Mouse (Mus musculus): Measurements from ENCODE around the gene Fam57b. TPM values are rescaled to one million over a fixed set of nuclear protein-coding genes. Genes with fewer than 3 reads are reported as not detected.

Fam57b gene
- total RNA-seq (2021) = 10 to 100 TPM; 16.7 to 18.0 TPM
- long read RNA-seq, experiment 1, partial matches to known transcripts = 2 of 4 reads
- long read RNA-seq, experiment 1, other reads (novel, unspliced or antisense) = 2 of 4 reads
- long read RNA-seq, experiment 2, partial matches to known transcripts = 6 of 11 reads
- long read RNA-seq, experiment 2, other reads (novel, unspliced or antisense) = 5 of 11 reads

- DNase-seq (ENCODE audit: low spot score in 2 of 2) = peak in 1 of 2 experiments; percentile 52
Measured at GRCm38 (mm10) chr7:126797411-126798126, at the start of gene Fam57b. Gene Fam57b (plus strand): TSS chr7:126797668.

- no peak for DNase-seq (ENCODE audit: low spot score in 2 of 2)
Measured at GRCm38 (mm10) chr7:126748824-126749223, 48.6 kb upstream of the Fam57b start.

- DNase-seq (ENCODE audit: low spot score in 2 of 2) = no peak
Measured at GRCm38 (mm10) chr7:126749582-126750343, 47.7 kb upstream of the Fam57b start.

GRCm38 (mm10) chr7:126754866-126755265, 42.6 kb upstream of the Fam57b start:
- DNase-seq (ENCODE audit: low spot score in 2 of 2) = peak in 1 of 2 experiments; percentile 60

- no peak for DNase-seq (ENCODE audit: low spot score in 2 of 2)
Measured at GRCm38 (mm10) chr7:126758539-126758938, 38.9 kb upstream of the Fam57b start.

- peak; percentile 76 to 77 for DNase-seq (ENCODE audit: low spot score in 2 of 2)
Measured at GRCm38 (mm10) chr7:126759050-126759671, 38.3 kb upstream of the Fam57b start, which contains the start of gene Mapk3. Gene Mapk3 (plus strand): TSS chr7:126759601.

GRCm38 (mm10) chr7:126759672-126760390, 37.6 kb upstream of the Fam57b start:
- no peak for DNase-seq (ENCODE audit: low spot score in 2 of 2)

GRCm38 (mm10) chr7:126760391-126760802, 37.1 kb upstream of the Fam57b start:
- DNase-seq (ENCODE audit: low spot score in 2 of 2) = no peak

- DNase-seq (ENCODE audit: low spot score in 2 of 2) = no peak
Measured at GRCm38 (mm10) chr7:126760956-126761355, 36.5 kb upstream of the Fam57b start.

GRCm38 (mm10) chr7:126761529-126762067, 35.9 kb upstream of the Fam57b start:
- no peak for DNase-seq (ENCODE audit: low spot score in 2 of 2)

- no peak for DNase-seq (ENCODE audit: low spot score in 2 of 2)
Measured at GRCm38 (mm10) chr7:126762471-126763008, 34.9 kb upstream of the Fam57b start.

- no peak for DNase-seq (ENCODE audit: low spot score in 2 of 2)
Measured at GRCm38 (mm10) chr7:126765540-126765939, 31.9 kb upstream of the Fam57b start.

GRCm38 (mm10) chr7:126766201-126766600, 31.3 kb upstream of the Fam57b start, which contains the start of gene Gdpd3:
Gene Gdpd3 (plus strand): TSS chr7:126766334.
- no peak for DNase-seq (ENCODE audit: low spot score in 2 of 2)

GRCm38 (mm10) chr7:126767001-126767400, 30.5 kb upstream of the Fam57b start:
- no peak for DNase-seq (ENCODE audit: low spot score in 2 of 2)

- DNase-seq (ENCODE audit: low spot score in 2 of 2) = no peak
Measured at GRCm38 (mm10) chr7:126770784-126771183, 26.7 kb upstream of the Fam57b start.

GRCm38 (mm10) chr7:126773351-126773750, 24.1 kb upstream of the Fam57b start:
- DNase-seq (ENCODE audit: low spot score in 2 of 2) = no peak

- DNase-seq (ENCODE audit: low spot score in 2 of 2) = no peak
Measured at GRCm38 (mm10) chr7:126774463-126774862, 23.0 kb upstream of the Fam57b start.

GRCm38 (mm10) chr7:126775185-126775977, 22.1 kb upstream of the Fam57b start:
- DNase-seq (ENCODE audit: low spot score in 2 of 2) = no peak

GRCm38 (mm10) chr7:126775978-126776234, 21.6 kb upstream of the Fam57b start:
- no peak for DNase-seq (ENCODE audit: low spot score in 2 of 2)
